Mouse (Mus musculus) hindbrain, embryonic 12.5 days (tissue): Measurements from ENCODE around the gene A030003K21Rik. TPM values are rescaled to one million over a fixed set of nuclear protein-coding genes. Genes with fewer than 3 reads are reported as not detected.
"Not testable (repeated sequence)": the region's sequence is repeated elsewhere in the genome, so short reads cannot be mapped to it uniquely, and the experiment has no call there.

Experiments
- ATAC-seq: fragments of 200-750 bp; cut with Nextera tagmentation; 2 replicates; pipeline ENCODE4 v1.8.0; 2017; ENCODE audit warnings: moderate TSS enrichment; ENCODE audit not compliant: low FRiP score
- H3K27ac ChIP-seq: fragments of 300-500 bp; sonication (generic); 2 replicates; pipeline ENCODE4 v1.5.1; 2016; ENCODE audit warnings: mild to moderate bottlenecking
- H3K27me3 ChIP-seq: fragments of 300-500 bp; sonication (generic); 2 replicates; pipeline ENCODE4 v1.6.1; 2016; ENCODE audit warnings: mild to moderate bottlenecking
- H3K36me3 ChIP-seq: fragments of 300-500 bp; sonication (generic); 2 replicates; pipeline ENCODE4 v1.6.1; 2016; ENCODE audit warnings: mild to moderate bottlenecking
- H3K4me1 ChIP-seq: fragments of 300-500 bp; sonication (generic); 2 replicates; pipeline ENCODE4 v1.6.1; 2016
- H3K4me2 ChIP-seq: fragments of 300-500 bp; sonication (generic); replicated peaks from 2 replicates; pipeline ENCODE4 v1.6.1; 2016; ENCODE audit warnings: mild to moderate bottlenecking
- H3K4me3 ChIP-seq: fragments of 300-500 bp; sonication (generic); 2 replicates; pipeline ENCODE4 v1.5.1; 2016; ENCODE audit warnings: mild to moderate bottlenecking
- H3K9ac ChIP-seq: fragments of 300-500 bp; sonication (generic); 2 replicates; pipeline ENCODE4 v1.6.1; 2016; ENCODE audit warnings: mild to moderate bottlenecking, moderate library complexity
- H3K9me3 ChIP-seq: fragments of 300-500 bp; sonication (generic); replicated peaks from 2 replicates; pipeline ENCODE4 v1.6.1; 2016; ENCODE audit warnings: mild to moderate bottlenecking
- WGBS: fragments of 180-500 bp; shearing (Covaris S2); methylation state at CpG from one replicate; pipeline ENCODE4 v1.1.7; 2016; 5-methylcytosine and 5-hydroxymethylcytosine counted together
- polyA plus RNA-seq: library from polyadenylated mRNA; unstranded; fragments of >200 nt; fragmentation: Nextera tagmentation; extraction: Ambion mirVana; gene quantifications from 2 replicates; pipeline ENCODE4 v1.2.1, GENCODE M21; 2016

A030003K21Rik gene
- polyA plus RNA-seq, 1 experiment from 2014 or later, result not detected

DNA sequence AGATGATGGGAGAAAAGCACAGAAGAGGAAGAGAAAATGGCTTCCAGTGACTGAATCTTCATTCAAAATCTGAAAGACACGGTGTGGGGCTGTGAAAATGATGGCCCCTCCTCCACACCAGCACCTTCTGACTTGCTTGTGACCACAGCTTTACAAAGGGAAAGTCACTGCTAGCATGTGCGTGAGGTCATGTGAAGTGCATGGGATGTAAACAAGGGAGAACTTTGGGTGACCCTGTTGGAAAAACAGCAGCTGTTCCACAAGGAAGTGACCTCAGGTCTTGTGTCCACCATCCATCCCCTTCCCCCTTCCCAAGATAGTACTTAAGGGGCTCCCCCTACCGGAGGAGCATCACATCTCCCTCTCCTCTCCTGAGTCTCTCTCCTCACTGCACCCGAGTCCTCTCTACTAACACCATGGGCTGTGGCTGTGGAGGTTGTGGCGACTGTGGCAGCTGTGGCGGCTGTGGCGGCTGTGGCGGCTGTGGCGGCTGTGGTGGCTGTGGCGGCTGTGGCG lies 16.7 kb upstream of the A030003K21Rik start, which contains the start of gene Gm47955:
Gm47955 (plus strand) TSS at position 417 of the 516 bp plus-strand sequence.
- H3K27ac ChIP-seq, result no peak within 1 kb of the TSS
- H3K36me3 ChIP-seq, result no peaks in the 10 kb centered on the region
- no peaks in the 10 kb centered on the region for H3K9me3 ChIP-seq
- no peaks in the 10 kb centered on the region for H3K4me1 ChIP-seq
- H3K4me3 ChIP-seq, result no peak within 1 kb of the TSS
- no peaks in the 10 kb centered on the region for H3K27me3 ChIP-seq
- H3K4me2 ChIP-seq, result no peak within 1 kb of the TSS
- ATAC-seq, result no peak
- WGBS, result 88% methylated on average over 11 of the region's 11 CpGs
- no peak within 1 kb of the TSS for H3K9ac ChIP-seq

DNA sequence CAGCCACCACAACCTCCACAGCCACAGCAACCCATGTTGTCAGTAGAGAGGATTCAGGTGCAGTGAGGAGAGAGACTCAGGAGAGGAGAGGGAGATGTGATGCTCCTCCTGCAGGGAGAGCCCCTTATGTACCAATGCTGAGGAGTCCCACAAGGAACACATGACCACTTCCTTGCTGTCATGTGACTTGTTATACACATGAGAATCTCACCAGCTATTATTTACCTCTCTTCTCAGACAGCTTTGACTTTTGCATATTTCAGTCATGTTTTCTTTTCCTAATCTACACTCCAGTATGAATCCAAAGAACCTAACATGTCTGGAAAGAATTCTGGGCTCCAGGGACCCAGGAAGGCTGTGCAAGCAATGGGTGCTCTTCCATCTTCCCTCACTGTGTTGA lies 12.7 kb upstream of the A030003K21Rik start, which contains the start of gene Gm7544:
Gm7544 (minus strand) TSS at position 101 of the 400 bp plus-strand sequence.
- H3K27me3 ChIP-seq, H3K27ac ChIP-seq, H3K36me3 ChIP-seq, H3K4me2 ChIP-seq, ATAC-seq, H3K9ac ChIP-seq, H3K9me3 ChIP-seq, H3K4me3 ChIP-seq, H3K4me1 ChIP-seq: not testable (repeated sequence)

DNA sequence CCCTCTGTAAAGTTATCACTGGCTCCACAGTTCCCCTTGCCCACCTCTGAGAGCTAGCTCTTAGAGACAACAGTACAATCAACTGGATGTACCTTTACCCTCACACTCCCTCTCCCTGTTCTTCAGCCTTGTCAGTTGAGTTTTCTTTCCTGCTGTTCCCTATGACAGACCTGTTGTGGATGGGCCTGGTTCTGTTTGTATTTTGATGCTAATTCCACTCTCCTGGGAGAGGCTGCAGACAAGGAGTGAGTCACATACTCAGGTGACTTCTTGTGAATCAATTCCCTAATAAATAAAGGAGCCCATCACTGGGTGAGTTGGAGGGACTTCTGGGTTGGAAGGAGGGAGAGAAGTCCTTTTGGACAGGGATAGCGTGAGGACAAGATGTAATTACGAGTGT lies 5.4 kb upstream of the A030003K21Rik start:
- Histone ChIP-seq H3K4me1 (no peaks in the 10 kb centered on the region), H3K4me3 (no peak overlapping the region), H3K36me3 (no peaks in the 10 kb centered on the region), H3K9ac (no peak overlapping the region), H3K9me3 (no peaks in the 10 kb centered on the region), H3K27me3 (no peaks in the 10 kb centered on the region), H3K4me2 (no peak overlapping the region), H3K27ac (no peak overlapping the region)
- ATAC-seq, result no peak
- 84% methylated on average over 2 of the region's 2 CpGs for WGBS

DNA sequence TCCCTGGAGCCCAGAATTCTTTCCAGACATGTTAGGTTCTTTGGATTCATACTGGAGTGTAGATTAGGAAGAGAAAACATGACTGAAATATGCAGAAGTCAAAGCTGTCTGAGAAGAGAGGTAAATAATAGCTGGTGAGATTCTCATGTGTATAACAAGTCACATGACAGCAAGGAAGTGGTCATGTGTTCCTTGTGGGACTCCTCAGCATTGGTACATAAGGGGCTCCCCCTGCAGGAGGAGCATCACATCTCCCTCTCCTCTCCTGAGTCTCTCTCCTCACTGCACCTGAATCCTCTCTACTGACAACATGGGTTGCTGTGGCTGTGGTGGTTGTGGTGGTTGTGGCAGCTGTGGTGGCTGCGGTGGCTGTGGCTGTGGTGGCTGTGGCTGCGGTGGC lies 2.8 kb upstream of the A030003K21Rik start:
- not testable (repeated sequence) for H3K4me2 ChIP-seq, H3K27ac ChIP-seq, H3K36me3 ChIP-seq, ATAC-seq, H3K4me1 ChIP-seq, H3K9ac ChIP-seq, H3K9me3 ChIP-seq, H3K4me3 ChIP-seq, H3K27me3 ChIP-seq
- WGBS, result 100% methylated on average over 1 of the region's 2 CpGs

DNA sequence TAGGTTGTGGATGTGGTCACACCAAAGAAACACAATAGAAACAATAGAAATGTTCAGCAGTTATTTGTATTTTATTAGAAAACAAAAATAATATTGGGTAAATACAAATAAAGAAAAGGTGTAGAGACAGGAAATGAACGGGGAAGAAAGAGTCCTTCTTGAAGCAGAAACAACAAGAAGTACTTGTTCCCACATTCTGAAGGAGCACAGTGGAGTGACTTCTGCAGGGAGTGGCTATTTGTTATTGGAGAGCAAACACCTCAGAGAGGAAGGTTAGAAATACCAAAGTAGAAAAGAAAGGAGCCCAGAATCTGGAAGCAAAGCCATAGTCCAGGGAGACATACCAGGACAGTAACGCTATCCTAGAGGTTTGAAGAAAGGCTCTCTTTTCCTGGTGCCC lies 683 bp downstream of the A030003K21Rik start:
- WGBS, result 96% methylated on average over 2 of the region's 2 CpGs
- not testable (repeated sequence) for H3K9me3 ChIP-seq, ATAC-seq

DNA sequence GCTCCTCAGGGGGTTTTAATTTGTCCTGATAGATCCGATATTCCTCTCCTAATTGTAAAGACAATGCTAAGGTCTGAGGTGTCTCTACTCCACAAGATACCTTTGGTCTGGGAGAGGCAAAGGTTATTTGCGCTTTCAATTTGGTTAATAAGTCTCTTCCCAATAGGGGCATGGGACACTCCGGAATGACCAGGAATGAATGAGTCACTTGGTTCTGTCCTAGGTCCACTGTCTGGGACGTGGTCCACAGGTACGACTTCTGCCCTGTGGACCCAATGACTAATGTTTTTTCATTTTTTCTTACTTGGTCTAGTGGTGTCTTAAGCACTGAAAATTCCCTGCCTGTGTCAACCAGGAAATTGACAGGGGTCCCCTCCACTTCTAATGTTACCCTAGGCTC lies 4.5 kb downstream of the A030003K21Rik start:
- Histone ChIP-seq H3K9ac (no peak overlapping the region), H3K4me2 (no peak overlapping the region), H3K4me1 (no peaks in the 10 kb centered on the region), H3K9me3 (peaks cover 6% of the 10 kb centered on the region; the same call in 1 of the 2 replicates), H3K27me3 (no peaks in the 10 kb centered on the region), H3K36me3 (no peaks in the 10 kb centered on the region), H3K27ac (no peak overlapping the region), H3K4me3 (no peak overlapping the region)
- 93% methylated on average over 5 of the region's 5 CpGs for WGBS
- no peak for ATAC-seq

More for the DNA sequence above, 683 bp downstream of the A030003K21Rik start:
- not testable (repeated sequence) for H3K4me1 ChIP-seq, H3K27me3 ChIP-seq, H3K4me3 ChIP-seq, H3K27ac ChIP-seq, H3K4me2 ChIP-seq, H3K36me3 ChIP-seq, H3K9ac ChIP-seq

DNA sequence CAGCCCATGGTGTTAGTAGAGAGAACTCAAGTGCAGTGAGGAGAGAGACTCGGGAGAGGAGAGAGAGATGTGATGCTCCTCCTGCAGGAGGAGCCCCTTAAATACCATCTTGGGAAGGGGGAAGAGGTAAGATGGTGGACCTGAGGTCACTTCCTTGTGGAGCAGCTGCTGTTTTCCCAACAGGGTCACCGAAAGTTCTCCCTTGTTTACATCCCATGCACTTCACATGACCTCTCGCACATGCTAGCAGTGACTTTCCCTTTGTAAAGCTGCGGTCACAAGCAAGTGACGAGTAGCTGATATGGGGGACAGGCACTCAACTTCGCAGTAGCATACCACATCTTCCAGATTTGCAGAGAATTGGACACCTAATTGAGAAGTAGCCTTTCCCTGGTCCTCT lies 11.9 kb downstream of the A030003K21Rik start, which contains the start of gene Gm6217:
Gm6217 (minus strand) TSS at position 74 of the 400 bp plus-strand sequence.
- no CpG with 5 or more reads among the region's 6 CpGs for WGBS
- not testable (repeated sequence) for H3K27me3 ChIP-seq, H3K9me3 ChIP-seq, H3K36me3 ChIP-seq, H3K9ac ChIP-seq, H3K4me1 ChIP-seq, ATAC-seq, H3K4me2 ChIP-seq, H3K27ac ChIP-seq, H3K4me3 ChIP-seq

DNA sequence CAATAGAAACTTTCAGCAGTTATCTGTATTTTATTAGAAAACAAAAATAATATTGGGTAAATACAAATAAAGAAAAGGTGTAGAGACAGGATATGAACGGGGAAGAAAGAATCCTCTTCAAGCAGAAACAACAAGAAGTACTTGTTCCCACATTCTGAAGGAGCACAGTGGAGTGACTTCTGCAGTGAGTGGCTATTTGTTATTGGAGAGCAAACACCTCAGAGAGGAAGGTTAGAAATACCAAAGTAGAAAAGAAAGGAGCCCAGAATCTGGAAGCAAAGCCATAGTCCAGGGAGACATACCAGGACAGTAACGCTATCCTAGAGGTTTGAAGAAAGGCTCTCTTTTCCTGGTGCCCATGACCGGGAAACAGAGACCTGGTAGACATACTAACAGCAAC lies 12.6 kb downstream of the A030003K21Rik start:
- not testable (repeated sequence) for H3K9me3 ChIP-seq, H3K27ac ChIP-seq, H3K9ac ChIP-seq, H3K27me3 ChIP-seq, H3K4me1 ChIP-seq, H3K36me3 ChIP-seq, H3K4me2 ChIP-seq, H3K4me3 ChIP-seq, ATAC-seq
- WGBS, result 81% methylated on average over 1 of the region's 3 CpGs

DNA sequence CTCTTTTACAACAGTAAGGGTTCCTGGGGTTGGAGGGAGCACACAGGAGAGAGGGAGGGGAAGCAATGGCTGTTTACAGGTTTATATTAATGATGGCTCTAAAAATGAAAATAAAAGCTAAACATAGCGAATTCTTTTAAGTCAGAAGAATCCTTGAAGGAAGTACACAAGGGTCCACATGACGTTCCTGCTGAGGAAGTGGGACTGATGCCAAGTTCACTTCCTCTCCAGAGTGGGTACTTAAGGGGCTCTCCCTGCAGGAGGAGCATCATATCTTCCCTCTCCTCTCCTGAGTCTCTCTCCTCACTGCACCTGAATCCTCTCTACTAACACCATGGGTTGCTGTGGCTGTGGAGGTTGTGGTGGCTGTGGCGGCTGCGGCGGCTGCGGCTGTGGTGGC lies 18.5 kb downstream of the A030003K21Rik start, which contains the start of gene A030014E15Rik:
A030014E15Rik (plus strand) TSS at position 268 of the 400 bp plus-strand sequence.
- H3K4me1 ChIP-seq, result no peaks in the 10 kb centered on the region
- WGBS, result 89% methylated on average over 6 of the region's 6 CpGs
- no peak for ATAC-seq
- no peak within 1 kb of the TSS for H3K9ac ChIP-seq
- no peaks in the 10 kb centered on the region for H3K27me3 ChIP-seq
- no peaks in the 10 kb centered on the region for H3K36me3 ChIP-seq
- 0 out of 2 replicates have a peak, but pooled peaks cover 3% of the 10 kb centered on the region for H3K9me3 ChIP-seq
- H3K27ac ChIP-seq, result no peak within 1 kb of the TSS
- no peak within 1 kb of the TSS for H3K4me3 ChIP-seq
- no peak within 1 kb of the TSS for H3K4me2 ChIP-seq

DNA sequence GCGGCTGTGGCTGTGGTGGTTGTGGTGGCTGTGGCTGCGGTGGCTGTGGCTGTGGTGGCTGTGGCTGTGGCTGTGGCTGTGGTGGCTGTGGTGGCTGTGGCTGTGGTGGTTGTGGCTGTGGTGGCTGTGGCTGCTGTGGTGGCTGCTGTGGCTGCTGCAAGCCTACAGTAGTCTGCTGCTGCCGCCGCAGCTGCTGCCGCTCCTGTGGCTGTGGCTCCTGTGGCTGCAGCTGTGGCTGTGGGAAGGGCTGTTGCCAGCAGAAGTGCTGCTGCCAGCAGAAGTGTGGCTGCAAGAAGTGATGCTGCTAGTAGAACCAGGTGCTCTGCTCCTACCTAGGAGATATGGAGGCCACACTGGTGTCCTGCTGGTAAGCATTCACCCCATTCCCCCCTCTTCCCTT lies 29.8 kb downstream of the A030003K21Rik start:
- WGBS, result 100% methylated on average over 3 of the region's 5 CpGs
- H3K4me1 ChIP-seq, H3K27me3 ChIP-seq, H3K9me3 ChIP-seq, ATAC-seq, H3K27ac ChIP-seq, H3K9ac ChIP-seq, H3K36me3 ChIP-seq, H3K4me3 ChIP-seq, H3K4me2 ChIP-seq: not testable (repeated sequence)

DNA sequence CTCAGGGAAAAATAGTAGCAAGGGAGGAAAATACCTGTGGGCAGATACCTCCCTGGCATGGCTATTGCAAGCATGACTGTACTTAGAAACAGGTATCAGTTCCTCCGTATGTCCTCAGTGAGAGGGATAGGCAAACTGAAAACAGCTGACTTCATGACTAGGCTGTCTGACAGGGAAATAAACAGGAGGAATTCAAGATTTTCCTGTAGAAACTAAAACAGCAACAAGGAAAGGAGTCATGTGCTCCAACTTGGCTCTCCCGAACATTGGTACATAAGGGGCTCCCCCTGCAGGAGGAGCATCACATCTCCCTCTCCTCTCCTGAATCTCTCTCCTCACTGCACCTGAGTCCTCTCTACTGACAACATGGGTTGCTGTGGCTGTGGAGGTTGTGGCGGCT lies 30.2 kb downstream of the A030003K21Rik start, which contains the start of gene A030005L19Rik:
A030005L19Rik (plus strand) TSS at position 301 of the 400 bp plus-strand sequence.
- H3K27ac ChIP-seq, result no peak within 1 kb of the TSS
- no peaks in the 10 kb centered on the region for H3K9me3 ChIP-seq
- no peaks in the 10 kb centered on the region for H3K36me3 ChIP-seq
- no peak within 1 kb of the TSS for H3K9ac ChIP-seq
- 91% methylated on average over 3 of the region's 3 CpGs for WGBS
- no peak within 1 kb of the TSS for H3K4me2 ChIP-seq
- no peaks in the 10 kb centered on the region for H3K4me1 ChIP-seq
- ATAC-seq, result no peak
- H3K4me3 ChIP-seq, result no peak within 1 kb of the TSS
- no peaks in the 10 kb centered on the region for H3K27me3 ChIP-seq

DNA sequence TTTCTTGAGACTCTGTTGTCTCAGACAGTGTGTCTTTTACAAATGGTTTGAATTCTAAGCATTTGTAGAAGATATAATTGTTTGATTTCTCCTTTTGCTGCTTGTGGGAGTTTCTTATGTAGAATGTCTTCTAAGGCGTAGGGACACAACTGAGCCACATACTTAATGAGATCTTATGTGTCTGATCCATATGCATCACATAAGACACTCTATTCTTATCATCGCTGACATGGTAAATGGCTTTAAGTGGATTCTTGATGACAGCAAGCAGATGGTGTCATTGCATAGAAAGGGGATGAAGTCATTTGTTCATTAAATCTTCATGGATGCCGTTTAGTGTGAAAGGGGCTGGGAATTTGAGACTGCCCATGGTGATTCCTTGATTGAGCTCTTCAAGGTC lies 37.3 kb downstream of the A030003K21Rik start:
- H3K36me3 ChIP-seq, result peaks cover 13% of the 10 kb centered on the region
- no peaks in the 10 kb centered on the region for H3K27me3 ChIP-seq
- H3K4me1 ChIP-seq, result no peaks in the 10 kb centered on the region
- H3K9me3 ChIP-seq, result no peaks in the 10 kb centered on the region
- H3K27ac ChIP-seq, result no peak overlapping the region
- H3K4me2 ChIP-seq, result no peak overlapping the region
- ATAC-seq, result peak; percentile 39; the same call in 1 of the 2 replicates
- no peak overlapping the region for H3K9ac ChIP-seq
- 58% methylated on average over 3 of the region's 3 CpGs for WGBS
- no peak overlapping the region for H3K4me3 ChIP-seq

DNA sequence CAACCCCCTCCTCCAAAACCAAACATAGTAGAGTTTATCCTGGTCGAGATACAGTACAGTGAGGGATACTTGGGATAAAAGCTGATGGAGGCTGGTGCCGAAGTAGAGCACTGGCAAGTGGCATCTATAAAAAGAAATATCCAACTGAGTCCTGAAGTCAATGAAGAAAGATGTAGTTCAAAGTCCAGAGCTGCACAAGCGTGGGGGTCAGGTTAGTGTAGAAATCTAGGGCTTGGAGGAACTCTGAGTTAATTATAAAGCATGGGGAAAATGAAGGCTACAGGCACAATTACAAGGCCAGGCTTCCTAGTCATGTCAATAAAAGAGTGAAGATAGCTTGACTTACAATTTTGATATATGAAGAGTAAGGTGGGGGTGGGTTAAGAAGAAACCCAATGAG lies 42.0 kb downstream of the A030003K21Rik start:
- H3K9me3 ChIP-seq, result no peaks in the 10 kb centered on the region
- no peak overlapping the region for H3K9ac ChIP-seq
- H3K36me3 ChIP-seq, result peaks cover 22% of the 10 kb centered on the region
- H3K4me3 ChIP-seq, result no peak overlapping the region
- ATAC-seq, result no peak
- no peaks in the 10 kb centered on the region for H3K27me3 ChIP-seq
- H3K27ac ChIP-seq, result no peak overlapping the region
- WGBS, result 92% methylated on average over 3 of the region's 3 CpGs
- H3K4me2 ChIP-seq, result no peak overlapping the region
- no peaks in the 10 kb centered on the region for H3K4me1 ChIP-seq
